Mouse (Mus musculus) frontal cortex, adult (tissue): ENCODE data around the gene Tmed6.
"Not testable (repeated sequence)": the region's sequence is repeated elsewhere in the genome, so short reads cannot be mapped to it uniquely, and the experiment has no call there.

ENCODE experiments used
- ATAC-seq: cut with Nextera tagmentation; 2 replicates; pipeline ENCODE4 v1.9.2; 2017; ENCODE audit warnings: mild to moderate bottlenecking, moderate library complexity, mixed read lengths; ENCODE audit not compliant: low TSS enrichment

Gene Tmed6

GRCm38 (mm10) chr8:107065511-107066496 is at the start of gene Tmed6:
Gene Tmed6, minus strand, starts transcription at chr8:107065644.
- no peak for ATAC-seq

GRCm38 (mm10) chr8:107115008-107115320 is 49.5 kb upstream of the Tmed6 start:
- no peak for ATAC-seq

GRCm38 (mm10) chr8:107114150-107115007 is 48.9 kb upstream of the Tmed6 start:
- peak; percentile 87 for ATAC-seq

GRCm38 (mm10) chr8:107113209-107113608 is 47.8 kb upstream of the Tmed6 start:
- no peak for ATAC-seq

- no peak for ATAC-seq
Observed at GRCm38 (mm10) chr8:107111340-107112105, 46.1 kb upstream of the Tmed6 start.

GRCm38 (mm10) chr8:107110629-107111330 is 45.3 kb upstream of the Tmed6 start:
- no peak for ATAC-seq

- ATAC-seq: no peak
Observed at GRCm38 (mm10) chr8:107109816-107110435, 44.5 kb upstream of the Tmed6 start.

GRCm38 (mm10) chr8:107108978-107109720 is 43.7 kb upstream of the Tmed6 start:
- ATAC-seq: no peak

GRCm38 (mm10) chr8:107108089-107108488 is 42.6 kb upstream of the Tmed6 start:
- not testable (repeated sequence) for ATAC-seq

- peak; percentile 90 for ATAC-seq
Observed at GRCm38 (mm10) chr8:107104547-107104946, 39.1 kb upstream of the Tmed6 start.

GRCm38 (mm10) chr8:107100635-107101034 is 35.2 kb upstream of the Tmed6 start:
- ATAC-seq: no peak

- ATAC-seq: peak; percentile 93
Observed at GRCm38 (mm10) chr8:107096366-107097036, 31.1 kb upstream of the Tmed6 start, which contains the start of gene Terf2. Gene Terf2, minus strand, starts transcription at chr8:107096547.

GRCm38 (mm10) chr8:107095717-107096365 is 30.4 kb upstream of the Tmed6 start:
- ATAC-seq: peak; percentile 53

- ATAC-seq: no peak
Observed at GRCm38 (mm10) chr8:107090531-107090930, 25.1 kb upstream of the Tmed6 start.

GRCm38 (mm10) chr8:107088526-107089063 is 23.2 kb upstream of the Tmed6 start:
- no peak for ATAC-seq

GRCm38 (mm10) chr8:107086018-107086417 is 20.6 kb upstream of the Tmed6 start:
- no peak for ATAC-seq

- no peak for ATAC-seq
Observed at GRCm38 (mm10) chr8:107085358-107085757, 19.9 kb upstream of the Tmed6 start.

- no peak for ATAC-seq
Observed at GRCm38 (mm10) chr8:107076239-107076888, 10.9 kb upstream of the Tmed6 start.
